Mouse (Mus musculus): ENCODE data around the gene Zfand5.
"Not testable (repeated sequence)": the region's sequence is repeated elsewhere in the genome, so short reads cannot be mapped to it uniquely, and the experiment has no call there.

Gene Zfand5

DNA sequence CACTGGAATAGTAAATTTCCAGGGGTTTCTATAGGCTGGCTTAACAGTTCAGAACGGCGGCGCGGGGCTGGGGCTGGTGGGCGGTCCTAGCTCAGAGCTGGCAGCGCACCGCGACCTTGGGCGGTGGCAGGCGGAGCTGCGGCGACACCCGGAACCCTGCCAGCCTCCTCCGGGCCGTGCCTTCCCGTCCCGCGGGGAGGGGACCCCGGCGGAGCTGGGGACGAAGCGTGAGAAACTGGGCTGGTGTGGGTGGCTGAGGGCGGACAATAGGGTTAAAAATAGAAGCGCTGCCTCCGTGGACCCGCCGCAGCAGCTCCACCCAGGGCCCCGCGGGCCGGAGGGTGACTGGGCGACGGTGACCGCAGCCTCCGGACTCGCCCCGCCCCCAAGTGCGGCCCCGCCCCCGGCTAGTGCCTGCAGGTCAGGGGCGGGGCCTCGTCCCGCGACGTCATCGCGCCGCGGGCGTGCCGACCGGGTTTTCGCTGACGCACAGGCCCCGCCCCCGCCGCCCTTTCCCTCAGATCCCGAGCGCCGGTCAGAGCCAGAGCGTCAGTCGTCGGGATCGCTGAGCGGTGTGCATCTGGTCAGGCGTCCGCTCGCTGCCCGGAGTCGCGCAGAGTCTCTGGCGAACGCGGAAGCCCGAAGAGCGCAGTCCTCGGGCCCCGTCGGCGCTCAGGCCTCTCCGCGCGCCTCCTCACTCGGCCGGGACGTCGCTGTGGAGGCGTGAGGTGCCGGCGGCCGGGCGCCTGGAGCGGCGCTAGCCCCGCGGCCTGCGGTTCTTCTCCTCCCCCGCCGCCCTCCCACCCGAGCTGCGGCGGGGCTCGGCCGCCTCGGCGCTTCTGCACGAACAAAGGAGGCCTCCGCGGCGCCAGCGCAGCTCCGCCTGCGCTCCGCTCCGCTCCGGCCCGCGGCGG, at the start of gene Zfand5:
Gene Zfand5 (plus strand): TSS at position 538 of the 914 bp plus-strand sequence.
- DNase-seq (ENCODE audit: low spot score in 2 of 2): peak; percentile 98

DNA sequence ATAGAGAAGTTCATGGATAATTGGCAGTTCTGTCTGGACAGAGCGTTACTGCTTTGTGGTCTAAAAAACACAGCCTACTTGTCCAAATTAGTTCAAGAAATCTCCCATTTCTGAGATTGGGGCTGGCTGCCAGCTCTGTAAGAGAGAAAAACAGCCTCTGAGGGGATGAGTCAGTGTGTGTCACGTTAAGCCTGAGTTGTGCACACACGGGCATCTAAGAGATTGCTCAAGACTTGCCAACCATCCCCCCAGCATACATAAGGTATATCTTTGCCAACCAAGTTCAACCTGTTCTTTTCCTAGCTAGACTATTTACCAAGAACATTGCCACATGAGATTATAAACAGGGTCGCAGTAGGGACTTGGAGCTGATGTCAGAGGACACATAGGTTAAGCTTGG, 44.9 kb upstream of the Zfand5 start:
- no peak for DNase-seq (ENCODE audit: low spot score in 2 of 2)

DNA sequence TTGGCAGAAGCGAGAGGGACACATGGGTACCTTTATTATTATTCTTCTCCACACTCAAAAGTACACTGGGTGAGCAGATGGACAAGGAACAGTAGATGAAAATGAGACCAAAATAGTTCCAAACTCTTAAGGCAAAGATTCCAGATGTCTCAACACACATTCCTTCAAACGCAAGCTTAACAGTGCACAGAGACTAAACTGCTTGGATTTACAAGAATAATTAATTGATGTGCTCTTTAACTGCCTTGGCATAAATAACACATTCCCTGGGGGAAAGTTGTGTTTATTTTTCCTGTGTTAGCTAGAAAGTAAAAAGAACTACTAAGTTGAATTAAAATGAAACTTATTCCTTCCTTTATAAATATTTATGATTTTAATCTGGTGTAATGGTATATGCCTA, 44.3 kb upstream of the Zfand5 start:
- no peak for DNase-seq (ENCODE audit: low spot score in 2 of 2)

DNA sequence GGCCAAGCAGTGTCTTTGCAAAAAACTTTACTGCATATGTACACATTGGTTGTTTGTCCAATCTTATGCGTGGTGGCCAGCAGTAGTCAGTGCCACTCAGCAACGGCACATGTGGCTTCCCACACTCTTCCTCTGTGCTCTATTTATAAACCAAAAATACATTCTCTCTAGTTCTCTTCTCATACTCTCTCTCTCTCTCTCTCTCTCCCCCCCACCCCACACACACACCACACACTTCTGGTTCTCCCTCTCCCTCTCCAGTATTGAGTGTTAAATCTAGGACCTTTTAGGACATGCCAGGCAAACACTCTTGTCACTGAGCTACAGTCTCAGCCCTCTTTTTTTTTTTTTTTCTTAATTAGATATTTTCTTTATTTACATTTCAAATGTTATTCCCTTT, 23.3 kb upstream of the Zfand5 start:
- not testable (repeated sequence) for DNase-seq (ENCODE audit: low spot score in 2 of 2)

DNA sequence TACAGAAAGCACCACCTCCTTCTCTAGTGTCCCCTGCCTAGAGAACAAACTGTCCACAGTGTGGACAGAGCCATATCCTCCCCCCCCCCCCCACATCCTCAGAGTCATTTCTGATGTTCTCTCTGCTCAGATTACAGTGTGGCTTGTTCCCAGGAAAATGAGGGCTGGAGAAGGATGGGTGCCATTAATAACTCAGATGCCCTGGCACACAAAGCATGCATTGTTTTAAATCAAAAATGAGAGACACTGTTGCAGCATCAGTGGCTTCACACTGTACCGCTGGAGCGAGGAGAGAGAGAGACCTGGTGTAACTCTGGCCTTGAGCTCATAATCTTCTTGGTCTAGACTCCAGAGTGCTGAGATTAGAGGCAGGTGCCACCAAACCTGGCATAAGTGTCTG, 18.2 kb upstream of the Zfand5 start:
- DNase-seq (ENCODE audit: low spot score in 2 of 2): no peak

DNA sequence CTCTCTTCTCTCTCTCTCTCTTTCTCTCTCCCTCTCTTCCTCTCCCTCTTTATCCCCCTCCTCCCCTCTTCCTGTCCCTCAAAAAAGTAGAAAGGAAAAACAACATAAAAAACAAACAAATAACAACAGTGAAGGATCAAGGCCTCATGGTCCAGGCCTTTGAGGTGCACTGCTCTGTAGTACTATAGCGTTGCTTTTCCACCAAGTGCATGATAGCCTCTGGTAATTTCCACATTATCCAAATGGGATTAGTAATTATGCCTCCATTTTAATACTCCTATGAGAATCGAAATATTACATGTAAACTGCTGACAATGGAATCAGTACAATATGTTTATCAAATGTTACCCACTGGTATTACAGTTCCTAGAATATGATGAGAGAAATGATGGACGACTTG, 16.2 kb upstream of the Zfand5 start:
- no peak for DNase-seq (ENCODE audit: low spot score in 2 of 2)

DNA sequence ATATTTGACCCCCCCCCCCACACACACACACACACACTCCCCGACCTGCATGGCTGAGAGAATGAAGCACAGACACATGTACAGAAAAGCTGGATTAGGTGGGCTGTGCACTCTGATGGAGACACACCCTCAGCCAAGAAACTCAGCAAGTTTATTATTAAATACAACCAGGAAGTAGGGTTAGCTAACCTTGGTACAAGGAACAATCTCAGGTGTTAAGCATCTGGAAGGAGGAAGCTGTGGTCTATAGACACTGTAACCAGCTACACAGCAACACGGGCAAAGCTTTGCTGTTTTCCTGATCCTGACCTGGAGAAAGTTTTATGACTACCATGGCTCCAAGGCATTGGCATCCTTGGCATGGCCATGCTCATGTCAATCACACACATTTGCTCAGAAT, 12.6 kb upstream of the Zfand5 start:
- DNase-seq (ENCODE audit: low spot score in 2 of 2): no peak

DNA sequence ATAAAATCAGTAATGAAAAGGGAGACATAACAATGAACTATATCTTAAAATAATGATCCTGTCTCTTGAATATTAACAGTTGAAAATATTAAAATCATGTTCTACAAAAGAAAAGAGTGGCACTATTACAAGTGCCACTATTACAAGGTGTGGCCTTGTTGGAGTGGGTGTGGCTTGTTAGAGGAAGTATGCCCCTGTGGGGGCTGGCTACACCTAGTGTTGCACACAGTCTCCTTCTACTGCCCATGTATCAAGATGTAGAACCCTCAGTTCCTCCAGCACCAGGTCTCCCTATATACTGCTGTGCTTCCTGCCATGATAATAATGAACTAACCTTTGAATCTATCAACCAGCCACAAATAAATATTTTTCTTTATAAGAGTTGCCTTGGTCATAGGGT, 11.8 kb upstream of the Zfand5 start:
- DNase-seq (ENCODE audit: low spot score in 2 of 2): peak in 1 of 2 experiments; percentile 13

DNA sequence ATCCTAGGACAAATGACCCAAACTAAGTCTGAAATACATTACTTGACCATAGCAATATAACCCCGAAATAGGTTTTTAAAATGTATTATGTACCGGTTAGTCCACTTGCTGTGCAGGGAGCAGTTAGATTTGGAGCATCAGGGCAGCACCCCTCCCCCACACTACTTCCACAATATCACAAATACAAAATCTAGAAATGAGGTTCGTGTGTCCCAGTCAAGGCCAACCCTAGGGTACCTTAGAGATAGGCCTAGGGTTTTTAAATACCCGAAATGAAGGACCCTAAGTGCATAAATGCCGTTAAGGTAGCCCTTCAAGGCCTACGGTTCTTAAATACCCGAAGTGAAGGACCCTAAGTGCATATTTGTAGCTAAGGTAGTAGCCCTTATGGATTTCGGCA, 892 bp upstream of the Zfand5 start:
- DNase-seq (ENCODE audit: low spot score in 2 of 2): no peak

DNA sequence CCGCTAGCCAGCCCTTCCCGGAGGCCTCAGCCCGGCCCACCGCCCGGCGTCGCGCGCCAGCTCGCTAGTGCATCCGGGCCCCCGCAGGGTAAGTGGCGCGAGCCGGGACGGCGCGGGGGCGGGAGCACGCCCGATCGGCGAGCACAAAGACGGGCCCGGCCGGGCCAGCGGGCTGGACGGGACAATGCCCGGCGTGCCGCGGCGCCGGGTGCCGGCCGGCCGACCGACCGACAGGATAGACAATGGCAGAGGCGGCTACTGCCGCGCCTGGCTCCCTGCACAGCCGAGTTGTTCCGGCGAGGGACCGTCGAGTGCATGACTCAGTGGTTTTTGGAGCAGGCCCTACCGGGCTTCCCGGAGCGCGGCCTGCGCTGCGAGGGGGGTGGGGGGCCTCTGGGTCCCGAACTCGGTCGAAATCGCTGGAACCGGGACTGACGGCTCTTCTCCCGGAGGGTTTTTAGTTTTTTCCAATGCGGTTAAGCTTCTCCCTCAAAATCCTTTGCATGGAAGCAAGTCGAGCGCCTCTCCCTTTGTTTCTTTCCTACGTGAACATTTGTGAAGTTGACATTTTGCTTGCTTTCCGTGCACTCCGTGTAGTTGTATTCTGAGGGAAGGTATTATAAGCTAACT, 692 bp downstream of the Zfand5 start:
- DNase-seq (ENCODE audit: low spot score in 2 of 2): peak in 1 of 2 experiments; percentile 52

DNA sequence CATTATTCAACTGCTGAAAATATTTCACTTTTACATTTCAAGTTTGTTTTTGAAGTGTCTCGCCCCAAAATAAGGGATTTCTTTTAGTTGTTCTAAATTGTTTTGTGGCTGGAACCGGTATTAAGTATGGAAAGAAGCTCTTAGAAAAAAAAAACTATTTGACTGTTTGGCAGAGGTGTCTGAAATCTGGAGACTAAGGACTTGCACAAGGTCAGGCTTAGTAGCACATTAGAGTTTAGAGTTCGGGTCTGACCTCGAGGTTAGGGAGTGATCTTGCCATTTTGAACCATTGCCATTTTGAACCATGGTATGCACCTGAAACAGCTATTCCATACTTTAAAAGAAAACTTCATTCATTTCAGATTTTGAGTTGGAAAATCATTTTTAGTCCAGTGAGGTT, 1.4 kb downstream of the Zfand5 start:
- DNase-seq (ENCODE audit: low spot score in 2 of 2): no peak

DNA sequence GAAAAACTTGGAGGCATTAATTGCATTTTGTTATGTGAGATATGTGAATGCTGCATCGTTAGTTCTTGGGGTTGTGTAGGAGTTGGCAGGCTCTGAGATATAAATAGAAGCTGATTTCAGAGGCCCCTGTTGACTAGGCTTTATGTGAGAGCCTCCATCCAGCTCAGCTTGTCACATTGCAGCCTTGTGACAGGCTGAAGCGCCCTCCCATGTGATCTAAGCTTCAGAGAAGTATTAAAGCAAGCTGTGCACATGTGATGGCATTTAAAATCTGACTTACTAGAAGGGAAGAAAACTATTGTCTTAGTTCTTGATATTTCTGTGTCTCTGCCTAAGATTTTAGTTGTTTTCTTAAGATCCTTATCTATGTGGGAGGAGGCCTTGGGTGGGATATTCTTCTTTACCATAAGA, 2.1 kb downstream of the Zfand5 start:
- peak; percentile 43 to 69 for DNase-seq (ENCODE audit: low spot score in 2 of 2)

DNA sequence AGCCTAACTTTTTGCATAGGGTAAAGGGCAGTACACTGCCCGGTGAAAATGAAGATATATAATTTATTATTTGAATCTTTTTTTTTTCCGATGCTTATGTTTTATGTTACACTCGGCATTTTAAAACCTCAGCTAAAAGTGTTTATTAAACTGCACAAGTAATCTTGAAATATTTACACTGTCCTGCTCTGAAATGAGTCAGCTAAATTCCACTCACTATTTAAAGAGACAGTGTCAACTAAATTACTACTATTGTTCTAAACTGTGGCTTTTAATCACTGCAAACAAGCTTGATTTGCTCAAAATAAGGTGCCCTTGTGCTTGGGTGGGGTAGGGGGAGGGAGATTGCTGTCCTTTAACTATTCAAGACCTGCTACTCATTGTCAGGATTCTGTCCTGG, 2.6 kb downstream of the Zfand5 start:
- DNase-seq (ENCODE audit: low spot score in 2 of 2): no peak

DNA sequence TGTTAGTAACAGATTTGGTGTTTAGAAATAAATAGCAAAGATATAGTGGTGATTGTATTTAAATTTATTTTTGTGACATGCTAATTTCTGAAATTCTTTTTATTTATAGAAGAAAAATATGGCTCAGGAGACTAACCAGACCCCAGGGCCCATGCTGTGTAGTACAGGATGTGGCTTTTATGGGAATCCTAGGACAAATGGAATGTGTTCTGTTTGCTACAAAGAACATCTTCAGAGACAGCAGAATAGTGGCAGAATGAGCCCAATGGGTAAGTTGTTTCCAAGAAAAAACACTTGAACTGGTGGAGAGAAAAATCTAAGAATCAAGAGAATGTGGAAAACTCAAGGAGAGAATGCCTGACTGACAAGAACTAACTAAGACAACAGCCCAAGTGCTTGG, 4.2 kb downstream of the Zfand5 start:
- DNase-seq (ENCODE audit: low spot score in 2 of 2): no peak

DNA sequence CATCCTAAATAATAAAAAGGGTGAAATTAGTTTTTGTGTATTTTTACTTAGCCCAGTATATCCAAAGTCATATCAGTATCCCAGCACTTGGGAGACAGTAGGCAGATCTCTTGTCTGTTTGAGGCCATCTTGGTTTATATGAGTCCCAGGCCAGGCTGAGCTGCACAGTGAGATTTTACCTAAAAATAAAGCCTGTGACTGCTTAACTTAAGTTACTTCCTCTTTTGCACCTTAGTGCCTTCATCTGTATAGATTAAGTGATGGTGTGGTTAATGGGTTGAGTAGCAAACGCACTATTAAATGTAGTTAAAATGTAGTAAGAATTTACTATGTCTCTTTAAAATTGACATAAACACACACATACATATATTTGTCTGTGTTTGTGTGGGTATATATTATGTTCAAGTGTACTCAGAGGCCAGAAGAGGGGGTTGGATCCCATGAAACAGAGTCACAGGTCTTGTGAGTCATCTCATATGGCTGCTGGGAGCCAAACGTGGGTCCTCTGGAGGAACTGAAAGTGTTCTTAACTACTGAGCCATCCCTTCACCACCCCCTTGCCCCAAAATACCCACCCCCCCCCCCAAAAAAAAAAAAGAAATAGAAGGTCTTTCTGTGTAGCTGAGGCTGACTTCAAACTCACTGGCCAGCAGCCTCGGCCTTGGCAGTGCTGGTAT, 14.5 kb downstream of the Zfand5 start:
- DNase-seq (ENCODE audit: low spot score in 2 of 2): peak in 1 of 2 experiments; percentile 40

DNA sequence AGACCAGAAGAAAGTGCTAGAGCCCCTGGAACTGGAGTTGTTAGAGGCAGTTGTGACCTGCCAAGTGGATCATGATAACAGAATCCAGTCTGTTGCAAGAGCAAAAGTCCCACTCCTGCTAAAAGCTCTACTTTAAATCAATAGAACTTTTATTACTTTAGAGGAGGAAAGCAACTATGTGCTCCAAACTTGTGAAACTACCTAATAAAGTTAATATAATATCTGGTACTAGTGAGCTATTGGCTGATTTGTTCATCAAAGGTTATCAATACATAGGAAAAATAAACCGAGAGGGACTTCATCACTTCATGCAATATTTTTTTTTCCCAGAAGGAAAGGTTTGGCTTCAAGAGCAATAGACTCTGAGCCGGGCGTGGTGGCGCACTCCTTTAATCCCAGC, 25.3 kb downstream of the Zfand5 start:
- no peak for DNase-seq (ENCODE audit: low spot score in 2 of 2)

DNA sequence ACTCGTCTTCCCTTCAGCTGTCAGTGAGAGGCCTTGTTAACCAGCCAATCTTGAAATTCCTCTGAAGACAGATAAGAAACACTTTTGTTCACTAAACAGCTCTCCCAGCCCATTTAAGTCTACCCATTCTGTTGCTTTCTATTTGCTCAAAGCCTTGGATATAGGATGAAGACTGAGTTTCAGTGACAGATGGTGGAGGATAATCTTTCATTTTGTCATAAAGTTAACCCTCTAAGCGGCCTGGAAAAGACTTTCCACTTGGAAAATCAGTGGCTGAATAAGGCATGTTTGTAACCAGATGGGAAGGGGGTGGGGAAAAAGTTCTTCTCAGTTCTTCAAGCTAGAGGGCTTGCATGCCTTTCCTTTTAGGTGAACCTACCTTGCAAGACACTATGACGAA, 29.7 kb downstream of the Zfand5 start:
- DNase-seq (ENCODE audit: low spot score in 2 of 2): no peak

DNA sequence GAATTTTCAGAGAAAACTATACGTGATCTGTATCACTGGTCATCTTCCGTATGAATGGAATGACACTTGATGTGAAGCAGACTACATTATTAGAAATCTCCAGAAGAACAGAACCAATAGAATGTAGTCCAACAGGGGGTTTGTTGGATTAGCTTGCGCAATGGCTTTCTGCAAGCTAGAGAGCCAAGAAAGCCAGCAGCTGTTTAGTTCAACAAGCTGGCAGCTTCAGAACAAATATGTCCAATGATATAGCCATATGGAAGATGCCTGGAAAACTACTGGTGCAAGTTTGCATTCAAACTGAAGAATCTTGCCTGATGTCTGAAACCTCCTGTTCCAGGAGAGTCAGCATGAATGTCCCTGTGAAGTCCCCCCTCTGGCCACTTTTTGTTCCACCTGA, 35.7 kb downstream of the Zfand5 start:
- no peak for DNase-seq (ENCODE audit: low spot score in 2 of 2)

DNA sequence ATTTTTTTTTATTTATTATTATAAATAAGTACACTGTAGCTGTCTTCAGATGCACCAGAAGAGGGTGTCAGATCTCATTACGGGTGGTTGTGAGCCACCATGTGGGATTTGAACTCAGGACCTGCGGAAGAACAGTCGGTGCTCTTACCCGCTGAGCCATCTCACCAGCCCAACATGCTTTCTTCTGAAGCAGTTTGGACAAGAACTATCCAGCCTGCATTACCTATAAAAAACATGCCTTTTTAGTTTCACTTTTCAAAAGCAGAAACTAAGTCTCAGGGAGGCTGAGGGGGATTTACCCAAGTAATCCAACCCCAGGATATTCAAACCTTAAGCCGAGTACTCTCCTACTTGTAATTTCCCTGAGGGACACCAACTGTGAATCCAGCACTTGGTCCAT, 38.3 kb downstream of the Zfand5 start:
- DNase-seq (ENCODE audit: low spot score in 2 of 2): not testable (repeated sequence)

DNA sequence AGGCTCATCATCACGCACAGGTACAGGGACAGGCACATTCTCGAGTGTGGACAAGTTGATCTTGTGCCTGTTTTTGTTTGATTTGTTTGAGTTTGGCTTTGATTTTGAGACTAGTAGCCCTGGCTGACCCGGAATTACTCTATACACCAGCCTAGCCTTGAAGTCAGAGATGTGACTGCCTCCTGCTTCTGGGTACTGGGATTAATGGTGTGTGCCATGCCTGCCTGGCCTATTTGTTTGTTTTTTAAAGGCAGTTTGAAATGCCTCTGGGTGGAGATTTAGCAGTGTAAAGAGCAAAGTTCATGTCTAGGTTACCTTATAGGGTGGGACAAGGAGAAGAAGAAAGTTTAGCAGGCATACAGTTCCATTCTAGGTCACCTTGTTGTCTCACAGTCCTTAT, 43.6 kb downstream of the Zfand5 start:
- DNase-seq (ENCODE audit: low spot score in 2 of 2): no peak

DNA sequence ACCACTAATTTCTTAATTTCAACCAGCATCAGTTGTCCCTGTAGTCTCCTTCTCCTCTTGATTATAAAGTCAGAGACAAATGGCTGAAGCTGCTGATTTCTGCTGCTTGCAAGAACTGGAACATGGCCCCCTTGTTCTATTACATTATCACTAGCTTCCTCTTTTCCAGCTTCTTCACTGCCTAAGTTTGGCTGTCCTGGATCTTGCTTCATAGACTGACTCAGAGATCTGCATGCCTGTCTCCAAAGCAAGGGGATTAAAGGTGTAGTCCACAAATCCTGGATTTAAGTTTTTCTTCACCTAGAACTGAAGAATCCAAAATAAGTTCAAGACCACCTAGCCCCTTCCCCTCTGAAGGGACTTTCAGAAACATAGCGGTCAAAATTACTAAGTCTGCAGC, 47.5 kb downstream of the Zfand5 start:
- DNase-seq (ENCODE audit: low spot score in 2 of 2): no peak

DNA sequence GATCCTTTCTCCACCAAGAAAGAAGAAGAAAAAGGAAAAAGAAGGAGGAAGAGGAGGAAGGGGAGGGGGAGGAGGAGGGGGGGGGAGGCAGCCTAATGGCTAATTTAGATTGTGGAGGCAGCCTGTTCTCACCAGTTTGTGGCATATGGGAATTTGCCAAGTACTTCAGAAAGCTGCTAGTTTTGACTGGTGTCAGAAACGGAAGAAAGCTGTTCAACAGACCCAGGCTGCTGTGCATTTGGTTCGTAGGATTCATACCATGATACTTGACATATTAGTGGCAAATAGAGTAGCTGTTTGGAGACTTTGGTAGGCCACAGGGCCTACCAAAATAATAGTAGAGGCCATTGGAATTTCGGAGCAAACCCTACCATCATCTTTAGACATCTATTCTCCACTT, 53.3 kb downstream of the Zfand5 start:
- DNase-seq (ENCODE audit: low spot score in 2 of 2): no peak

DNA sequence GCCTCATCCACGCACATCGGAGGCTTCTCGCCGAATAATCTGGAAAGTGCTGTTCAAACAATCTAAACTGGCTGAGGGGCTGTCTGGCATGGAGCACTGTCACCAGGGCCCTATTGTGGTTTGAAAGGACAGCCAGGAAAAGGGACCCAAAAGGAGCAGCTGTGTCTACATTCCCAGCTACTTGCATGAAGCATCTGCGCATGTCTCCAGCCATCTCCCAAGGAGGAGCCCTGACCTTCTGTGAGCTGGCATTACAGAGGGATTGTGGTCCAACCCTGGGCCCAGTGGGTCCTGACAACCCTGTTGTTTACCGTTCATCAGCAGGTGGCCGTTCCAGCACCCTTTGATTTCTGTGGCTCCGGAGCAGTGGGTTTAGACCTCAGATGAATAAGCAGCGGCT, 56.9 kb downstream of the Zfand5 start:
- DNase-seq (ENCODE audit: low spot score in 2 of 2): no peak

All from natural killer cell, adult 2 months (primary cell).